Mouse (Mus musculus) adipocyte (in vitro differentiated cells): ENCODE measurements around the gene Tjp1.

Experiments used
- DNase-seq: peaks from one replicate; pipeline ENCODE4 v3.0.0-alpha.2; 2016; ENCODE audit warnings: low spot score

Tjp1 gene

DNA sequence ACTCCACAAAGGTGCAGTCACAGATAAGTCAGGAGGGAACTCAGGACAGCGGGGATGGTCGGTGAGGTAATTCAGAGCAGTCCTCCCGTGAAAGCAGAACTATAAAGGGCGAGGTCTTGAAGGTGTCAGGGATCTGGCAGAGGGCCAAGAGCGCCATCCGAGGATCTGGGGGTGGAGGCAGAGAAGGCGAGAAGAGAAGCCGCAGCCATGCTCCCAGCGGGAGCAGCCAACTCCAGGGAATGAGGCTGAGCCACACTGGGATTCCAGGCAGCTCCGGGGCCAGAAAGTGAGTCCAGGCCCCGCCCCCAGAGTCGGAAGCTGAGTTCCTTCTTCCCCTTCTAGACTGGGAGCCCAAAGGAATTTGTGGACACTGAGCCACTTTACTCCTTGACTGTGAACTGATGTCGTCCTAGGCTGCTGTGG lies 41.3 kb downstream of the Tjp1 start:
- no peak for DNase-seq

DNA sequence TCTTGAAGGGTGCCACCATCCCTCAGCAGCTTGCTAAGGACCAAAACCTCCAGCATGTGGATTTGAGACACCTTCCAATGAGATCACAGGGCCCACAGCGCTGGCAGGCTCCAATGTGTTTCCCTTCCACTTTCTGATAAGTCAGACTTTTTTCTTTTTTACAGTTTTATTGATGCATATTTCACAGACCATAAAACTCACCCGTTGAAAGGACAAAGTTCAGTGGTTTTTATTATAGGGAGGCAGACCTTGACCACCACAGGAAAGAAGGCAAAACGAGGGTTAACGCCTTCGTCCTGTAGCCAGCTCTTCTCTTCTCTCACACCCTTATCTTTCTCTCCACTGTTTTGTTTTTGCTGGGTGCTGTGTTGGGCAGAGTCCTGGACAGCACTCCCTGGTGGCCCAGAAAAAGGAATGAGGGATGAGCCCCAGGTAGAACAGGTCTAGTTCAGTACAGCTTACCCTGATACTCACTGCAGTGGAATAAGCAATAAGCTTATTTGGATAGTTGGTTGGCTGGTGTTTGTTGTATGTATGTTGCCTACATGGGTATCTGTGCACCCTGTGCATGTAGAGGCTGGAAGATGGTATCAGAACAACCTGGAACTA lies 43.3 kb downstream of the Tjp1 start:
- DNase-seq, result no peak

DNA sequence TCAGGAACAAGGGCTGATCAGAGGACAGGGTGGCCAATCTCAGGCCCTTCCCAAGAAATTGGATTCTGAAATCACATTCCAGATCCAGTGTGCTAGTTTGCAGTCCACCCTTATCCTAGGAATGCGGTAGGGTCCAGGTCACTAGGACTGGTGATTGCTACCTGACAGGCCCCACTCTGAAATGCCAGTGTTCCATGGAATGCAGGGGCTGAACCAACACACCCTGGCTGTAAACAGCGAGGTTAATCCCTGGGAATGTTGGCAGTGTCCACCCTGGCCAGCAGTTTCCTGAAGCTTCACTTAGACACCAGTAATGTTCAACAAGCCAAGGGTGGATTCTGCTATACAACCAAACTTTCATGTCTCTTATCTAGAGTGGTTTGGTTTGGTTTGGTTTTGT lies 45.4 kb downstream of the Tjp1 start:
- DNase-seq, result no peak

DNA sequence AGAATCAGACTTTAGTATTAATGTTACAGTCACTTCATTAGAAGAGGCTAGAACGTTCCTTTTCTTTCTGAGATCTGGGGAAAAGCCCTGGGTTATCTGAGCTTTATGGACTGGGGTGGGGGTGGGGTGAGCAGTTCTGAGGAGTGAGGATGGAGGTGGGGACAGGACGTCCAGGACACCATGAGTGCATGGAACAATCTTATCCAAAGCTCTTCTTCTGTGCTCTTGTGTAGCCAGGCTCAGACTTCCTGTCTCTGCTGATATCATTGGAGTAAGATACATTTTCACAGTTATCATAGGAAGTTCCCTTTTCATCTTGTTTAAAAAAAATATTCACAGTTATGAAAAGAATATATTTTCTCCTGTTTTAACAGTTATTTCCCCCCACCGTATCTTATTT lies 55.5 kb downstream of the Tjp1 start:
- DNase-seq, result no peak

DNA sequence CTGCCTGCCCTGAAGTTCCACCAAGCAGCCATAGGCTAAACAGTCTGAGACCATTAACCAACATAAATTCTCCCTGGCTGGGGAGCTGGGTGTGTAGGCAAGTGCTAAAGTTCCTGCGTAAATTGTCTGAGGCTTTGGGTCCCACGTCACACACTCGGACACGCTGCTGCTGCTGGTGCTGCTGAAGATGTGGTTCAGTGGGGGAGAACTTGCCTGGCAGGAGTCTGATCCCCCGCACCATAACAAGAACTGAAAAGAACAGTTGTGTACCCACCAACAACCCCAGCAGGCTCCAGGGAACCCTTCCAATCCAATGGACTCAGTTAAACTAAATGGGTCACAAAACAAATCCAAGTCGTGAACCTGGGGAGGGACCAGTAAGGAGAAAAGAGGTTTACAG lies 56.2 kb downstream of the Tjp1 start:
- no peak for DNase-seq

DNA sequence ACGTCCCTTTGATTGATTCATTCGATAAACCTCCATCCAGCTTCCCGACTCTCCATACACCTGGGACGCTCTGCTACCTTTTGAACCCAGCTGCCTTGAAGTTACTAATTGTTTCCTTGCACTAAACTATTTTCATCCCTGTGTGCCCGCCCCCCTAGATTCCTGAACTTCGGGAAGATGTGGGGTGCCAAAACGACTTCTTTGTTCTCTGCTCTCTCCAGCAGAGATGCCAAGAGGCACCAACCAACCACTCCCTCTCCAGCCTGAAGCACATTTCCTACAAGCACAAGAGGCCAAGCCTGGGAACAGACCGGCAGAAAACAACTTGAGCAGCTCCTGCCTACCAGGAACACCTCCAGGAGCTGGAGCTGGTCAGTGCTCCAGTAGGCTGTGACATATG lies 57.4 kb downstream of the Tjp1 start:
- DNase-seq, result no peak

DNA sequence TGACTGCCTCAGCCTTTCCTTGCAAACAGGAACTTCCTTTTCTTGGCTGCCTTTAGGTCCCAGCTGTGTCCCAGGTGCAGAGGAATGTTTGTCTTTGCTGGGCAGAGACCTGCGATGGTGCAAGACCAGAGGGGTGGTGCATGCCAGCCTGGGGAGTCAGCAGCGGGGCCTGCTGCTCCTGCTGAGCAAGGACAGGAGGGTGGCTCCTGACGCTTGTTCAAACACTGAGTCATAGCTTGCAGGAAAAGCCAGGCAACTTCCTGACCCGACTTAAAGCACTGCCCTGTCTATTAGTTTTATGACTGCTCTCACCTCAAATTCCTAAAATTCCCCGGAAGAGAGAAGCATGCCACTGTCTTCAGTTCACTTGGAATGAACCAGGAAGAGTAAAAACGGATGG lies 57.9 kb downstream of the Tjp1 start:
- no peak for DNase-seq

DNA sequence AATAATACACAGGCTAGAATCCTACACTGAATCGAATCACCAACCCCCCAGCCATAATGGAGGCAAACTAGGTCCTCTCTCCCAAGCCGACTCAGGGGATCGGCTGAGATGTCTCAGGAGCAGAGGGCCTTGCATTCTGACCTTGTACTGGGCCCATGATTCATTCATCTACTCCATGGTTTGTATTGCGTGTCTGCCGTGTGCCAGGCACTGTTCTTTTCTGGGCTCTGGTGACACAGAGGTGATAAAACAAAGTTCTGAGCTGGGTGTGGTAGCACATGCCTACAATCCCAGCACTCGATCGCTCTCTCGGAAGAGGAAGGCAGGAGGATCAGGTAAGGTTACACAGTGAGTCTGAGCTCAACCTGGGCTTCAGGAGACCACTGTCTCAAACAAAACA lies 59.4 kb downstream of the Tjp1 start:
- DNase-seq, result no peak

DNA sequence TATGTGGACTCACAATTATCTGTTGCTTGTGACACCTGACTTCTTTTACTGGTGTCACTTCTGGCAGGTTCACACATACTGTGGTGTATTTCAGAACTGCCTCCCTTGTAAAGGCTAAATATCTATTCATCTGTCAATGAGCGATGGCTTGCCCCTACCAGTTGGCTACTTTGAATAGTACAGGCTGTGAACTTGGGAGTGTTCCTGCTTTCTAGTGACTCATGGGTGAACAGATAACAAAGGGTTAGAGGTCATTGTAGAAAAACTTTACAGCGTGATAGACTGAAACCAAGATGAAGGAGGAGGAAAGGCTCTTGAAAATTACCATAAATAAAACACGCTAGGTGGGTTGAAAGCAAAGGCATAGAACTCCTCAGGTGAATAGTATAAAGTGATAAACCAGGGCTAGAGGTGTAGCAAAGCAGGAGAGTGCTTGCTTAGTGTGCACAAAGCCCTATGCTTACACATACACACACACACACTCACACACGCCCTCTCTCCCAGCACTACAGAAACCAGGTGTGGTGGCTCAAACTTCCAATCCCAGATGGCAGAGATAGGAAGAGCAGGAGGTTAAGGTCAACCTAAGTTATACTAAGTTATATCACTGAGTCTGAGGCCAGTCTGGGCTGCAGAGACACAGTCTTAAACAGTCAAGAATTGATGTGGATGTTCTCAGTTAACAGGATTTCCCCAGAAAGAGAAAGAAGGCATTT lies 60.1 kb downstream of the Tjp1 start:
- DNase-seq, result no peak

DNA sequence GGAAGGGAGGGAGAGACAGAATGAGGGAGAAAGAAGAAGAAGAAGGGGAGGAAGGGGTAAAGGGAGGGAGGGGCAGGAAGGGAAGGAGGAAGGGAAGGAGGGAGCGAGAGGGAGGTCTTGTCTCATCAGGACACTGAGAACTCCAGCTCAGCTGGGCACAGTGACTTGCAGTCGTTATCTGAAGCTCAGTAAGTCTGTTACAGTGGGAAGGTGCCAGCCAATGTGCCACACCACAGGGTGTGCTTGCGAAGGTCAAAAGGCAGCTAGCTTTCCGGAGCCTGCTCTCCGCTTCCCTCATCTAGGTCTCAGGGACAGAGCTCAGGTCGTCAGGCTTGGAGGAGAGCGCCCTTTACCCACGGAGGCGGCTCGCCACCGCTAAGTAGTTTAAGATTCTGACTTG lies 61.4 kb downstream of the Tjp1 start:
- no peak for DNase-seq

DNA sequence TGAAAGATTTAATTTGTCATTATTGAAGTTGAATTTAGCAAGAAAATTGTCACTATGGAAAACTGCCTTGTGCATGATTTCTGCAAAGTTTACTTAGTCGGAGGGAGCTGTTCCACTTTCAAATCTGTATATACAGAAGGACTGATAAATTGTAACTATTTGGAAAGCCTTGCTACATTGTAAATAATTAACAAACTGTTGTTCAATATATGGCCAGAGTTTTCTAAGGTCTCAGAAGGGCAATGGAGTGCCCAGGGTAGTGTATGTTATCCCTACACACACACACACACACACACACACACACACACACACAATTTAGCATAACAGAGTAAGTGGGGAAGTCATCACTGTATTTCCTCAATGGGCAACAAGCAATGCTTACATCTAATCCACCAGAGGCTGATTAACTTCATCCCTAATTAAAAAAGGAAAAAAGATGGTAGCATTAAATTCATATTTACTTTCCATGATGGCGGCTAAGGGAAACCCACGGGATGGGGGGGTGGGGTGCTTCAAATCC lies 63.0 kb downstream of the Tjp1 start:
- no peak for DNase-seq

DNA sequence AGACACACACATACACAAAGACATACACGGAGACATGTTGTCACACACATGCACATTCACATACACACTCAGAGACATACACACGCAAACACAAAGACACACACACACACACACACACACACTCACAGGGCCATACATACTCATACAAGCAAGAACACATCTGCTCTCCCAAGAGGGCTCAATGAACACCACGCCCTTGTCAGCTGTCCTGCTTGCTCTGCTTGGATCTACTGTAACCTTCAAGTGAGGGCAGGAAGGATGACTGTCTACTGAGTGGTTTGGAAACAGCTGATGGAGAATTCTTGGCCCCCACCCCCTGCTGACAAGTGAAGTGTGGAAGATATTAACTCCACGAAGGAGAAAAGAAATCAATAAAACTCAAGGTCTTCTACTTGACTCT lies 64.1 kb downstream of the Tjp1 start:
- DNase-seq, result no peak

DNA sequence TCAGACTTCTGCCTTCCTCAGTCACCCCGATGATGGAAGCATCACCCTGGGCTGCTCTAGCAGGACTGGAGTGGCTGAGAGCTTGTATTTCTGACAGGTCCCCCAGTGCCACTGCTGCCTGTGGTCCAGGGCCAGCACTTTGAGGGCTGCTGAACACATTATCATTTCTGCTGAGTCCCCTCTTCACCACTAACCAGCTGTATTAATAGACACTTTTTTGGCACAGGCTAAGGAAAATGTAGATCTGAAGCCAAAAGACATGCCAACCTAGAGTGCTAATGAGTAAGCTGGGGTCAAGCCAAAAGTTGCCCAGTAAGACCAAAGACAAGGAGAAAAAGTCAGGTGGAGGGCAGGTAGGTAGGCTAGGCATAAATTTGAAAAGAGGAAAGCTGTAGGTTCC lies 66.2 kb downstream of the Tjp1 start:
- no peak for DNase-seq

DNA sequence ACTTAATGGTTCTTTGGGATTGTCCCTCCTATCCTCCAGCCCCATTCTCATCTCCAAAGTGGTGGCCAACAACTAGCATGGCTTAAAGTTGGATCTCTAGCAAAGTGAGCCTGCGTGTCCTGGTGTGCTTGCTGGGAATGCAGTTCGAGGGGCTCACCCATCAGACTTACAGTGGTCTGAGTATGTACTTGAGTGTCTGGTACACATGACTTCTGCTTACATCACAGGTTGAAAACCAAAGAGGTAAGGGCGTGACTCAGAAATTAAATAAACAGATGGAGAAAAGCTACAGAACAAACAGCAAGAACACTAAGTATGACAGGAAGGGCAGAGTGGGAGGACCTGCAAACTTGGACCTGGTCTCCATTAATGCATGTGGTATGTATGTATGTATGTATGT lies 67.4 kb downstream of the Tjp1 start:
- no peak for DNase-seq

DNA sequence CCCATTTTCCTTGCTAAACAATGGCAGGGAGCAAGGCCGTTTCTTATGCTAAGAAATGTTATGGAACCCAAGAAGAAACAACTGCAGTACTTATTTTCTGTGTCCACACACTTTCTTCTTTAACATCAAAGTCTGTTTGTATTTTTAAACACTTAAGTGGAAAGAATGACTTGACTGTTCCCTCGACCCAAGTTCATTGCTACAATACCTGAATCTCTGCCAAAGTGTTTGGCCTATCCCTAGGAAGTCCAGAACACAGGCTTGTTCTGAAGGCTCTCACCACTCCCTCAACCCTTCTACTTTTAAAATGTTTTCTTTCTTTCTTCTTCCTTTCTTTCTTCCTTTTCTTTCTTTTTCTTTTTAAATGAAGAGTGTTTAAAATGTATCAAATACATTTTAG lies 71.5 kb downstream of the Tjp1 start:
- DNase-seq, result peak; percentile 53

DNA sequence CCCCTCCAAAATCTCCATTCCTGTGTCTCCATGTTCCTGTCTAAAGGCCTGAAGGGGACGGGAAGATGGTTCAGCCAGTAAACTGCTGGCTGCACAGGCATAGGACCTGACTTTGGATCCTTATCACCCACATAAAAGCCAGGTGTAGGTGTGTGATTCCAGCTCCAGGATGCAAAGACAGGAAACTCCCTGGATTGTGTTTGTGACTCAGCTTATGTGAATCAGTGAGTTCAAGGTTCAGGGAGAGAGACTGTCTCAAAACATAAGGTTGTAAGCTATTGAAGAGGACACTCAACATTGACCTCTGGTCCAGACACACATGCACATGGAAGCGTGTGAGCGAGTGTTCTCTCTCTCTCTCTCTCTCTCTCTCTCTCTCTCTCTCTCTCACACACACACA lies 72.4 kb downstream of the Tjp1 start:
- DNase-seq, result no peak

DNA sequence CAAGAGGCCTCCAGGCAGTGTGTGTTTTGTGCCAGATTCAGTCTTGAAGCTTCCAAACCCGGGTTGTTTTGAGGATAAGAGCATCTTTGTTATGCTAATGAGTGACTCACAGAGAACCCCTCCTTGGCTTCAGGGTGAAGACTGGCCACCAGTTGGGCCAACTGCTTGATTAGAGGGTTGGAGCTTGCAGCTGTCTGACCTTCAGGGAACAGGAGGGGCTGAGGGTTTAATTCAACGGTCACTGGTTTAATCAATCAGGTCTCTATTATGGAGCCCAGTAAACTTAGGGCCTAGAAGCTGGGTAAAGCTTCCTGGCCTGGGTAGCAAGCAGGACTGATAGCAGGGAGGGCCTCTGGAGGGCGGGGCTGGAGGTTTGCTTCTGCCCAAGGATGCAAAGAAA lies 73.3 kb downstream of the Tjp1 start:
- DNase-seq, result no peak

DNA sequence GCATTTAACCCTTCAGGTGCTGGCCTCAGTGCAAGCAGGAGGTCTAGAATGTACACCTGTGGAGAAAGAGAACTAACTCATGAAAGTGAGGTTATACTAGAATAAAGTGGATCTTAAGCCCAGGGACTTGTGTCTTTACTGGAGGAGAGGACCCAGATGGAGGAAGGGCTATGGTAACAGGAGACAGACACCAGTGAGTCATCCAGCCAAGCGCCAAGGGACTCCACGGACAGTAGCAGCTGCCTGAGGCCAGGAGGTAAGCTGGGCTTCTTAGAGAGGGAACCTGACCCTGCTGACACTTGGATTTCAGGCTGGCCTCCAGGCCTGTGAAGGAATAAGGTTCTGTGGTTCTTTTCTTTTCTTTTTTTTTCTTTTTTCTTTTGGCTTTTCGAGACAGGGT lies 75.3 kb downstream of the Tjp1 start:
- peak; percentile 16 for DNase-seq

DNA sequence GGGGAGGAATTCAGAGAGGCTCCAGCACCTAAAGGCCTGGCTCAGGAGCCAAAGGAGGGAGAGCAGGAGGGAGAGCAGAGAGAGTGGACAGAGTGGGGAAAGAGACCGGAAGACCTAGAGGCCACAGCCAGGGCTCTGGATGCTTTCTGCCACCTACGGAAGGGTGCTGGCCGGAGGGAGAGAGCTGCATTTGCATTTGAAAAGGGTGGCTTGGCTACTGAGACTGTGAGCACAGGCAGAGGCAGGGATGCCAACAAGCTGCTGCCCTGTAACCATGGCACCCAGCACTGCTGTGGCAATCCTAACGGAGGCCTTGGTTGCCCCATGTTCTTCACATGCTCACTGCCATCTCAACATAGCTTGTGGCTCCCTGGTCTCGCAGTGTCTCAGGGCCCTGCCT lies 77.4 kb downstream of the Tjp1 start:
- DNase-seq, result no peak

DNA sequence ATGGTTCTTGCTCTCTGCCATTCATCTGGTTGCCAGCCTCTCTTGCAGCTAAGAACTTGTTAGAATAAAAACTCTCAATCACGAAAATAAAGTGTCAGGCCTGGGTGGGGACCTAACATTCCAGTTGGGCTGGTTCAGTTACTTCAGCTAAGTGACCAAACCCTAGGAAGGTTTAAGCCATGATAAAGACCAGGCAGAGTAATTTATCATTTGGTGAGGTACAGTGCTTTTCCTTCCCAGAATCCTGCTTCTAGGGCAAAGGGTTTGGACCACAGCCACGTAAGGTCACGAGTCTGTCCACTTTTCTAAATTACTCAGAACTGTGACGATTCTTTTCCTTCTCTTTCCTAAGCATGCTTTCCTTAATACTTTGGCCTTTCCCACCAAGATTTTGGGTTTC lies 86.1 kb downstream of the Tjp1 start:
- peak; percentile 63 for DNase-seq

DNA sequence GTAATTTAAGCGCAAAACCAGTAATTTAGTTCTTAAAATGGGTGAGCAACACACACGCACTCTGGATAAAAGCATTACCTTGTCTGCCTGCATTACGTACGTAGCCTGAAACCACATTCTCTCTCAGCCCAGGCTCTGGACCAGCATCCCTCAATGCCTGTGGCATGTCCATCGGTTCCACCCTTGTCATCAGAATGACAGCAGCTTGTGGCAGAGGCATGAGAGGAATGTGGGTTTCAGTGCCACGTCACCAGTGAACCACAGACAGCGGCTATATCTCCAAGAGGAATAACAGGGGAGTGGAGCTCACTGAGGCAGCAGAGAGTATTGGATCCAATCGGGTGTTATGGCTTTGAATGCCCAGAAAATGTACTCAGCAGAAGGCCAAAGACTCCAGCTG lies 88.1 kb downstream of the Tjp1 start:
- DNase-seq, result no peak

DNA sequence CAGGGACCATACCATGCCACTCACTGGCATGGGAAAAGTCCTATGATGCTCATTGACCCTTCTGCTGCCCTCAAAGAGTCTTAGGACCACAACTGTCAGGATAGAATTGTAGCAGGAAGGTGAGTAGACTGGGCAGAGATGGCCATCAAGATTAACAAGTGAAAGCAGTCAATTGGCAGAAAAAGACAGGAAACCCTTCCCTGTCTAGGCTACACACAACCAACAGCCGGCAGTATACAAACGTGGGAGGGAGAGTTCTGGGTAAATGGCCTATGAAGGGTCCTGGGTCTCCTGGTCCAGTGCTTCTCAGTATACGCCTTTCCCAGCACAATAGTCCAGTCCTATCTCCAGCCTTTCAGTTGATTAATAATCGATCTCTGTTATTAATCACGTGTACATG lies 89.4 kb downstream of the Tjp1 start:
- no peak for DNase-seq

DNA sequence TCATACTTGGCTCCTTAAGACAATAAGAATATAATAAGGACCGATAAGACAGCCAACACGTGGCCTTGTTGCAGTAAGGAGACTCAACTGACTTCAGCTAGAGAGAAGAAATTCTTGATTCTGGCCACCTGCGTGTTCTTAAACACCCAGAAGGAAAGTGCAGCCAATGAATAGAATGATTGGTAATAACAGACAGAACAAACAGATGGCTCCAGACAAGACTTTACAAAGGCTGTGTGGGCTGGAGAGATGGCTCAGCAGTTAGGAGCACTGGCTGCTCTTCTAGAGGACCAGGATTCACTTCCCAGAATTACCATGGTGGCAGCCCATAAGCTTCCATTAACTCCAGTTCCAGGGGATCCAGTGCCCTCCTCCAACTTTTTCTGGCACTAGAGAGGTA lies 90.7 kb downstream of the Tjp1 start:
- DNase-seq, result no peak
